Mouse (Mus musculus): ENCODE results near the gene Smad1. TPM values are rescaled to one million over a fixed set of nuclear protein-coding genes. Genes with fewer than 3 reads are reported as not detected.

Gene Smad1
- total RNA-seq, 2 experiments from 2014 or later, result 21.2 to 22.5 TPM

- intact Hi-C loops (cut with DNase I; ENCODE audit: low total_unique reads), result no loop called here
- DNase-seq, result no peak
Measured at GRCm38 (mm10) chr8:79365707-79366106, 33.6 kb downstream of the Smad1 start.

GRCm38 (mm10) chr8:79364806-79365205 is 34.5 kb downstream of the Smad1 start:
- intact Hi-C loops (cut with DNase I; ENCODE audit: low total_unique reads), result no loop called here
- no peak for DNase-seq

GRCm38 (mm10) chr8:79362430-79362829 is 36.9 kb downstream of the Smad1 start:
- DNase-seq, result no peak
- intact Hi-C loops (cut with DNase I; ENCODE audit: low total_unique reads), result no loop called here

GRCm38 (mm10) chr8:79360774-79361527 is 38.4 kb downstream of the Smad1 start:
- DNase-seq, result no peak
- intact Hi-C loops (cut with DNase I; ENCODE audit: low total_unique reads), result no loop called here

GRCm38 (mm10) chr8:79360302-79360701 is 39.0 kb downstream of the Smad1 start:
- no peak for DNase-seq
- intact Hi-C loops (cut with DNase I; ENCODE audit: low total_unique reads), result no loop called here

GRCm38 (mm10) chr8:79355721-79356434 is 43.4 kb downstream of the Smad1 start:
- peak; percentile 43 for DNase-seq
- intact Hi-C loops (cut with DNase I; ENCODE audit: low total_unique reads), result no loop called here

- intact Hi-C loops (cut with DNase I; ENCODE audit: low total_unique reads), result no loop called here
- no peak for DNase-seq
Measured at GRCm38 (mm10) chr8:79354009-79354408, 45.3 kb downstream of the Smad1 start.

- DNase-seq, result peak; percentile 27
- intact Hi-C loops (cut with DNase I; ENCODE audit: low total_unique reads), result no loop called here
Measured at GRCm38 (mm10) chr8:79351916-79352315, 47.4 kb downstream of the Smad1 start.

- no peak for DNase-seq
- intact Hi-C loops (cut with DNase I; ENCODE audit: low total_unique reads), result no loop called here
Measured at GRCm38 (mm10) chr8:79350805-79351204, 48.5 kb downstream of the Smad1 start.

- intact Hi-C loops (cut with DNase I; ENCODE audit: low total_unique reads), result no loop called here
- peak; percentile 80 for DNase-seq
Measured at GRCm38 (mm10) chr8:79350094-79350593, 49.2 kb downstream of the Smad1 start.

- no peak for DNase-seq
- intact Hi-C loops (cut with DNase I; ENCODE audit: low total_unique reads), result loop anchor here (5.0 to 10.0 kb wide), 2 partner anchors 46 to 148 kb away; no protein-coding TSS in a partner anchor
Measured at GRCm38 (mm10) chr8:79346414-79346813, 52.9 kb downstream of the Smad1 start.

GRCm38 (mm10) chr8:79345856-79346255 is 53.5 kb downstream of the Smad1 start:
- no peak for DNase-seq
- intact Hi-C loops (cut with DNase I; ENCODE audit: low total_unique reads), result loop anchor here (5.0 to 10.0 kb wide), 2 partner anchors 46 to 149 kb away; no protein-coding TSS in a partner anchor

GRCm38 (mm10) chr8:79341236-79341635 is 58.1 kb downstream of the Smad1 start:
- intact Hi-C loops (cut with DNase I; ENCODE audit: low total_unique reads), result loop anchor here (10.0 kb wide), 1 partner anchor 154 kb away; no protein-coding TSS in a partner anchor
- DNase-seq, result no peak

GRCm38 (mm10) chr8:79339555-79339954 is 59.8 kb downstream of the Smad1 start:
- DNase-seq, result peak; percentile 48
- intact Hi-C loops (cut with DNase I; ENCODE audit: low total_unique reads), result no loop called here

GRCm38 (mm10) chr8:79338619-79339018 is 60.7 kb downstream of the Smad1 start:
- no peak for DNase-seq
- intact Hi-C loops (cut with DNase I; ENCODE audit: low total_unique reads), result no loop called here

GRCm38 (mm10) chr8:79332109-79332900 is 67.0 kb downstream of the Smad1 start:
- DNase-seq, result no peak
- intact Hi-C loops (cut with DNase I; ENCODE audit: low total_unique reads), result no loop called here

- intact Hi-C loops (cut with DNase I; ENCODE audit: low total_unique reads), result no loop called here
- no peak for DNase-seq
Measured at GRCm38 (mm10) chr8:79331571-79331970, 67.7 kb downstream of the Smad1 start.

- DNase-seq, result no peak
- intact Hi-C loops (cut with DNase I; ENCODE audit: low total_unique reads), result no loop called here
Measured at GRCm38 (mm10) chr8:79331017-79331416, 68.3 kb downstream of the Smad1 start.

GRCm38 (mm10) chr8:79329735-79330134 is 69.6 kb downstream of the Smad1 start:
- intact Hi-C loops (cut with DNase I; ENCODE audit: low total_unique reads), result no loop called here
- no peak for DNase-seq

- intact Hi-C loops (cut with DNase I; ENCODE audit: low total_unique reads), result no loop called here
- no peak for DNase-seq
Measured at GRCm38 (mm10) chr8:79329182-79329581, 70.1 kb downstream of the Smad1 start.

All from gastrocnemius, postnatal 14 days (tissue).